Mouse (Mus musculus) ES-E14 (cell line): ENCODE measurements around the gene Znrd1as. TPM values are rescaled to one million over a fixed set of nuclear protein-coding genes. Genes with fewer than 3 reads are reported as not detected.

Source experiments
- DNase-seq: peaks from one replicate; pipeline ENCODE4 v3.0.0-alpha.2; 2013; ENCODE audit warnings: low read depth, low spot score
- H3K27ac ChIP-seq: 2 replicates; pipeline ENCODE4 v1.5.1; 2012; ENCODE audit warnings: low read depth, mild to moderate bottlenecking, low read length, moderate library complexity, mixed read lengths; ENCODE audit not compliant: poor library complexity, insufficient read depth, severe bottlenecking
- H3K36me3 ChIP-seq: 2 replicates; pipeline ENCODE4 v1.6.1; 2012; ENCODE audit warnings: mild to moderate bottlenecking, low read length, moderate library complexity, mixed read lengths; ENCODE audit not compliant: control insufficient read depth, poor library complexity, insufficient read depth, severe bottlenecking
- H3K4me1 ChIP-seq, 2 experiments: fragments of 150-350 bp in 1 of 2; sonication (generic) in 1 of 2; 2 replicates each; pipeline ENCODE4 v1.6.1; 2012; ENCODE audit warnings: low read length in 2 of 2, mild to moderate bottlenecking in 1 of 2, mixed read lengths in 1 of 2; ENCODE audit not compliant: control insufficient read depth in 2 of 2, insufficient read depth in 2 of 2, poor library complexity in 1 of 2
- H3K4me3 ChIP-seq, 2 experiments: fragments of 150-350 bp in 1 of 2; sonication (generic) in 1 of 2; 2 replicates each; pipeline ENCODE4 v1.5.1; 2012; ENCODE audit warnings: low read length in 2 of 2, low read depth in 1 of 2, mild to moderate bottlenecking in 1 of 2, mixed read lengths in 1 of 2; ENCODE audit not compliant: insufficient read depth in 1 of 2, poor library complexity in 1 of 2, severe bottlenecking in 1 of 2
- H3K9ac ChIP-seq: 2 replicates; pipeline ENCODE4 v1.6.1; 2012; ENCODE audit warnings: low read depth, mild to moderate bottlenecking, low read length, mixed read lengths; ENCODE audit not compliant: poor library complexity, insufficient read depth, severe bottlenecking
- H3K9me3 ChIP-seq: fragments of 150-350 bp; sonication (generic); 2 replicates; pipeline ENCODE4 v1.6.1; 2012; ENCODE audit warnings: low read depth, mild to moderate bottlenecking, low read length; ENCODE audit not compliant: control insufficient read depth, insufficient read depth
- CHD2 ChIP-seq: IDR thresholded peaks from 2 replicates; pipeline ENCODE4 v1.6.1; 2014; ENCODE audit warnings: mild to moderate bottlenecking, low read depth, low read length, inconsistent platforms
- HCFC1 ChIP-seq: IDR thresholded peaks from 2 replicates; pipeline ENCODE4 v1.6.1; 2012; ENCODE audit warnings: low read length, inconsistent platforms, borderline replicate concordance; ENCODE audit not compliant: insufficient read depth
- MAFK ChIP-seq: IDR thresholded peaks from 2 replicates; pipeline ENCODE4 v1.6.1; 2014; ENCODE audit warnings: mild to moderate bottlenecking, low read depth, low read length, inconsistent platforms; ENCODE audit not compliant: insufficient read depth
- ZC3H11A ChIP-seq: IDR thresholded peaks from 2 replicates; pipeline ENCODE4 v1.6.1; 2012; ENCODE audit warnings: low read depth, mild to moderate bottlenecking, inconsistent platforms, low read length, borderline replicate concordance
- ZNF384 ChIP-seq: IDR thresholded peaks from 2 replicates; pipeline ENCODE4 v1.6.1; 2012; ENCODE audit warnings: low read depth, low read length, inconsistent platforms
- in situ Hi-C, 2 experiments: fragments of 600-800 bp; cut with MboI; formaldehyde crosslinking; loops; one replicate each; pipeline ENCODE4 v1.15.1; 2025; ENCODE audit warnings: low sequenced_read_pairs in 2 of 2, inconsistent platforms in 1 of 2; ENCODE audit not compliant: unreplicated experiment in 2 of 2
- total RNA-seq: library from RNA; depleted of rRNA; stranded (reverse); fragments of 300-350 nt; gene quantifications from 2 replicates; pipeline ENCODE4 v1.2.3, GENCODE M21; 2012; rRNA removed

Gene Znrd1as
- total RNA-seq = 13.8 and 15.1 TPM in 2 replicates

DNA sequence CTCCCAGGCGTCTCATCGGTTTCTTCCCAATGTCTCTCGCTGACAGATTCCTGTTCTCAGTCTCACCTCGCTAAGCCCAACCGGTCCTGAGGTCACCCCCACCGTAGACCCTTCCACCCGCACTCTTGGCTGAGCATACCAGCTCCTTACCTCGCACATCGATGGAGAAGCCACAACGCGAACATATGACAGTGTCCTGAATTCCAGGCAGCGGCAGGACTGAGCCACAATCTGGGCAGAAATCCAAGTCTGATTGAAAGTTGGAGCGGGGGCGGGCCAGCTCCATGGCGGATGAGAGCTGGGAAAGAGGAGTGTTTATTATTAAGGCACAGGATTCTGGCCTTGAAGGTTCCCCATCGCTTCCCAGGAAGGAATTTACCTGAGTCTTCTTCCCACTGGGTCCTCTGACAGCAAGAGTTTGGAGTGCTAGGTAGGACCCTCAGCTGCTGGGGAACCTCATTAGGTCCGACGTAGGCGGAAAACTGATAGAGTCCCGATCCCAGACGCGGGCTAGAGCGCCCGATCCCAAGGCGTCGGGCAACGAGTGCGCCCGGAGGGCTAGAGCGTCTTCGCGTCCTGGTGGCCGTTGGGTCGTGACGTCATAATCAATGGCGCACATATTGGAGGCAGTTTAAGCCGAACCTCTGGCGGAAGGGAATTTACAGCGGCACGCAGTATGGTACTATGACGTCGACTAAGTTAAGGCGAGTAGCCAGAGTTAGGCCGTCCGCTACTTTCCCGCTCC, at the start of gene Znrd1as, which contains the start of gene Znrd1:
Gene Znrd1as, plus strand, starts transcription at position 594 of the 745 bp plus-strand sequence.
Gene Znrd1, minus strand, starts transcription at position 561 of the 745 bp plus-strand sequence.
- peak within 1 kb of the TSS; percentile 85 for H3K9ac ChIP-seq
- in situ Hi-C loops = no loop called here
- H3K27ac ChIP-seq = peak within 1 kb of the TSS; percentile 32
- peak within 1 kb of the TSS; percentile 85 to 88 for H3K4me3 ChIP-seq
- H3K4me1 ChIP-seq = peaks cover 2 to 4% of the 10 kb centered on the region in 2 experiments; a peak in 1 of 4 replicates
- DNase-seq = peak; percentile 98
- H3K9me3 ChIP-seq = no peaks in the 10 kb centered on the region
- no peaks in the 10 kb centered on the region for H3K36me3 ChIP-seq
- TF ChIP-seq CHD2 (no peak), ZC3H11A (peak; percentile 47; the same call in 1 of the 2 replicates), HCFC1 (peak; percentile 86)

DNA sequence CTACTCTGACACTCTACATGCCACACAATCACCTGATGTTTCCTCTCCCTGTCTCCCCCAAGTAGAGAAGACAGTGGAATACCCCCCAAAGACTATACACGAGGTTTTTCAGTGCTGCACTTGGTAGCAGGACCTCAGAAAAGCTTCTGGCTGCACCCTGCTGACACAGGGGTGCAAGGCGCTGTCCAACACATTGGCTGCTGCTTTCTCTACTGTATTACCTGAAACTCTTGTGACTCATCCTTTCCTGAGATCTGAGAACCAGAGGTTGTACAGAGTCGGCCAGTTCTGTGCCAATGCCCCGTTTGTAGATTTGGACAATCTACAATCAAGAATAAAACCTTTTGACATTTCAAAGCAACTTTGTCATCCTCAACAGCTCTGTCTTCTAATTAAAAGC, 48.6 kb upstream of the Znrd1as start:
- H3K9me3 ChIP-seq = no peaks in the 10 kb centered on the region
- H3K4me1 ChIP-seq = peaks cover 0 to 5% of the 10 kb centered on the region in 2 experiments; a peak in 1 of 4 replicates
- no peak overlapping the region for H3K9ac ChIP-seq
- in situ Hi-C loops = no loop called here
- H3K27ac ChIP-seq = no peak overlapping the region
- no peak for DNase-seq
- 0 out of 2 replicates have a peak, but pooled peaks have one; percentile 30 for TF ChIP-seq MAFK
- TF ChIP-seq CHD2 = no peak
- no peaks in the 10 kb centered on the region for H3K36me3 ChIP-seq
- H3K4me3 ChIP-seq = no peak overlapping the region

DNA sequence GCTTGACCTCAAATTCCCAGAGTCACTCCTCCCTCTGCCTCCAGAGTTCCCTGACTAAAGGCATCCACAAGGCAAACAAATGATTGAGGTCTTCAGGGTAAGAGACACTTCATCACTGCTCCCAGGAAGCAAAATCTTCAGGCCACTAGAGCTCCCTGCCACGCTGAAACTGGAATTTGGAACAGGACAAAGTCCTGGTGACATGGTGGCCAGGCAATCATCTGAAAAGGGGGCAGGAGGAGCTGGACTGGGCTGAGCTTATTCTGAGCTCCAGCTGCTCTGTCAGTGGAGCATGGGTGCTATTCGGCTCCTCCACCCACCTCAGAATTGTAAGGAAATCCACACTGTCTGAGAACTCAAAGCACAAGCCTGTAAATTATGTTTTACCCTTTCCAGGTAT, 46.4 kb upstream of the Znrd1as start:
- no peak for TF ChIP-seq HCFC1
- TF ChIP-seq ZC3H11A = no peak
- no peak for TF ChIP-seq CHD2
- no peak for TF ChIP-seq MAFK
- no peak for TF ChIP-seq ZNF384
- Histone ChIP-seq H3K4me1 (peaks cover 0 to 6% of the 10 kb centered on the region in 2 experiments; a peak in 2 of 4 replicates), H3K9ac (no peak overlapping the region), H3K9me3 (no peaks in the 10 kb centered on the region), H3K27ac (no peak overlapping the region), H3K36me3 (no peaks in the 10 kb centered on the region), H3K4me3 (no peak overlapping the region)
- in situ Hi-C loops = no loop called here
- no peak for DNase-seq

DNA sequence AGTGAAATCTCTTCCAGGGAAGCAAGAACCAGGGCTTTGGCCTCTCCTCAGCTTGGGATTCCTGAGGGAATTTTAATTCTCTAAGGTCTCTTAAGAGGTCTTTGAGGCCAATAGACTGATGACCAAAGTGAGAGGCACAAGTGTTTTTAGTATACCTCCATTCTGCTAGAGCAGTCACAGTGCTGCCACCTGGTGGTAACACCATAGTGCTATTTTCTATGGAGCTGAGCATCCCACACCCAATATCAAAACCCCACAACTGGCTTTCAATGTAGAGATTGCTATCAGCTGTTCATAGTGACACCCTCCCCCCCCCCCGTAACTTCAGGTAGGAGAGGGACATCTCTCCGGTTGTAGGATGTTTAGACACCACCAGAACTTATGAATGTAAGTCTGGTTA, 44.3 kb upstream of the Znrd1as start:
- DNase-seq = peak; percentile 74
- TF ChIP-seq ZC3H11A (no peak), ZNF384 (no peak), CHD2 (no peak), MAFK (no peak), HCFC1 (no peak)
- in situ Hi-C loops = no loop called here

More for the DNA sequence above, 44.3 kb upstream of the Znrd1as start:
- no peak overlapping the region for H3K27ac ChIP-seq
- peaks cover 0 to 6% of the 10 kb centered on the region in 2 experiments; a peak in 2 of 4 replicates for H3K4me1 ChIP-seq
- no peak overlapping the region for H3K9ac ChIP-seq
- no peaks in the 10 kb centered on the region for H3K36me3 ChIP-seq
- no peak overlapping the region for H3K4me3 ChIP-seq
- no peaks in the 10 kb centered on the region for H3K9me3 ChIP-seq
